Mouse (Mus musculus) urinary bladder, postnatal 36 days (tissue): Measurements from ENCODE around the gene Dnajc15.

Experiments
- DNase-seq, 2 experiments: peaks; one replicate each; pipeline ENCODE4 v3.0.0; 2022; ENCODE audit warnings: low spot score in 2 of 2, mixed read lengths in 1 of 2

Gene Dnajc15

GRCm38 (mm10) chr14:77860841-77861560 is 13.9 kb downstream of the Dnajc15 start:
- no peak for DNase-seq

GRCm38 (mm10) chr14:77859894-77860293 is 15.0 kb downstream of the Dnajc15 start:
- no peak for DNase-seq

- DNase-seq, result no peak
Measured at GRCm38 (mm10) chr14:77853951-77854350, 21.0 kb downstream of the Dnajc15 start.

GRCm38 (mm10) chr14:77849852-77850251 is 25.1 kb downstream of the Dnajc15 start:
- DNase-seq, result no peak

GRCm38 (mm10) chr14:77848349-77848748 is 26.6 kb downstream of the Dnajc15 start:
- DNase-seq, result no peak

- DNase-seq, result no peak
Measured at GRCm38 (mm10) chr14:77846206-77846605, 28.7 kb downstream of the Dnajc15 start.

GRCm38 (mm10) chr14:77845479-77845878 is 29.4 kb downstream of the Dnajc15 start:
- DNase-seq, result no peak

- no peak for DNase-seq
Measured at GRCm38 (mm10) chr14:77840574-77840973, 34.4 kb downstream of the Dnajc15 start.

- no peak for DNase-seq
Measured at GRCm38 (mm10) chr14:77840078-77840477, 34.8 kb downstream of the Dnajc15 start.

GRCm38 (mm10) chr14:77836794-77837193 is 38.1 kb downstream of the Dnajc15 start:
- DNase-seq, result no peak

GRCm38 (mm10) chr14:77832359-77832758 is 42.6 kb downstream of the Dnajc15 start:
- no peak for DNase-seq

- DNase-seq, result no peak
Measured at GRCm38 (mm10) chr14:77831936-77832335, 43.0 kb downstream of the Dnajc15 start.

- DNase-seq, result no peak
Measured at GRCm38 (mm10) chr14:77829673-77830072, 45.3 kb downstream of the Dnajc15 start.

GRCm38 (mm10) chr14:77825891-77826290 is 49.0 kb downstream of the Dnajc15 start:
- DNase-seq, result no peak

GRCm38 (mm10) chr14:77825121-77825520 is 49.8 kb downstream of the Dnajc15 start:
- DNase-seq, result no peak

GRCm38 (mm10) chr14:77819841-77820240 is 55.1 kb downstream of the Dnajc15 start:
- DNase-seq, result no peak

- no peak for DNase-seq
Measured at GRCm38 (mm10) chr14:77817561-77817960, 57.4 kb downstream of the Dnajc15 start.

- peak; percentile 7 to 19 for DNase-seq
Measured at GRCm38 (mm10) chr14:77814935-77815334, 60.0 kb downstream of the Dnajc15 start.

- DNase-seq, result no peak
Measured at GRCm38 (mm10) chr14:77812890-77813289, 62.0 kb downstream of the Dnajc15 start.

GRCm38 (mm10) chr14:77811466-77811865 is 63.5 kb downstream of the Dnajc15 start:
- DNase-seq, result no peak

GRCm38 (mm10) chr14:77807836-77808235 is 67.1 kb downstream of the Dnajc15 start:
- no peak for DNase-seq

- no peak for DNase-seq
Measured at GRCm38 (mm10) chr14:77806345-77806744, 68.6 kb downstream of the Dnajc15 start.

GRCm38 (mm10) chr14:77802268-77802630 is 72.7 kb downstream of the Dnajc15 start:
- no peak for DNase-seq
